Mouse (Mus musculus) kidney, adult 2 months (tissue): ENCODE results near the gene Prss21. TPM values are rescaled to one million over a fixed set of nuclear protein-coding genes. Genes with fewer than 3 reads are reported as not detected.

Source experiments
- DNase-seq: peaks from one replicate; pipeline ENCODE4 v3.0.0; 2021
- H3K27ac ChIP-seq: fragments of 200-500 bp; 2 replicates; pipeline ENCODE4 v1.5.1; 2012; ENCODE audit warnings: low read depth, low read length, control low read depth, inconsistent platforms; ENCODE audit not compliant: insufficient read depth
- H3K27me3 ChIP-seq: fragments of 200-500 bp; replicated peaks from 2 replicates; pipeline ENCODE4 v1.6.1; 2012; ENCODE audit warnings: mild to moderate bottlenecking, moderate library complexity, low read length, inconsistent platforms; ENCODE audit not compliant: control insufficient read depth, insufficient read depth
- H3K36me3 ChIP-seq: fragments of 200-500 bp; 2 replicates; pipeline ENCODE4 v1.6.1; 2012; ENCODE audit warnings: mild to moderate bottlenecking, moderate library complexity, low read length, inconsistent platforms; ENCODE audit not compliant: control insufficient read depth, insufficient read depth
- H3K4me1 ChIP-seq: fragments of 200-500 bp; 2 replicates; pipeline ENCODE4 v1.6.1; 2011; ENCODE audit warnings: low read length; ENCODE audit not compliant: control insufficient read depth, insufficient read depth
- H3K4me3 ChIP-seq: fragments of 200-500 bp; 2 replicates; pipeline ENCODE4 v1.5.1; 2011; ENCODE audit warnings: mild to moderate bottlenecking, low read depth, low read length, control low read depth; ENCODE audit not compliant: insufficient read depth
- CTCF ChIP-seq: fragments of 200-500 bp; conservative IDR thresholded peaks from 2 replicates; pipeline ENCODE4 v1.5.1; 2011; ENCODE audit warnings: low read depth, mild to moderate bottlenecking, control low read depth, low read length, moderate library complexity, mixed read lengths; ENCODE audit not compliant: insufficient read depth, insufficient read length
- POLR2A ChIP-seq: fragments of 200-500 bp; IDR thresholded peaks from one replicate; pipeline ENCODE4 v1.6.1; 2011; ENCODE audit warnings: low read depth, low read length, control low read depth
- WGBS: fragments of 180-500 bp; shearing (Covaris S2); methylation state at CpG from one replicate; pipeline ENCODE4 v1.1.7; 2018; 5-methylcytosine and 5-hydroxymethylcytosine counted together
- polyA plus RNA-seq: library from polyadenylated mRNA; depleted of rRNA; stranded (reverse); fragments of >200 nt; gene quantifications from 2 replicates; pipeline ENCODE4 v1.2.3, GENCODE M21; 2012

Gene Prss21
- polyA plus RNA-seq, 1 experiment, result 0.14 TPM

DNA sequence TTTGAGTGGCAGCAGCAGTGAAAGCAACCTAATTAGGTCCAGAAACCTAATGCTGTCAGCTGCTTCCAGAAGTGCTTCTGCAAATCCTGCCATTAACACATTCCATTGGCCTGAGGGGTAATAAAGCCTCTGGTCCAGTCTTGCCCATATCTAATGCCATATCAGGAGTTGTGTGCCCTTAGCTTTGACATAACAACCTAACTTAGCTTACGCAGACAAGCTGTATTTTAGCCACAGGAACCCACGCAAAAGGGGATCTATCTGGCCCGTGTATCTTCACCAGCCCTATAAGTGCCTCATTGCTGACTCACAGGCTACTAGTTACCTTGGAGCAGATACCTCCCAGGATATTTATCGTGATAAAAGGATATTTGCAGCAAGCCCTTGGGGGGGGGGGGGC, 42.3 kb upstream of the Prss21 start:
- Histone ChIP-seq H3K36me3 (no peaks in the 10 kb centered on the region; the same call in 1 of the 2 replicates), H3K4me1 (peaks cover 3% of the 10 kb centered on the region; the same call in 1 of the 2 replicates), H3K27ac (no peak overlapping the region), H3K27me3 (no peaks in the 10 kb centered on the region), H3K4me3 (no peak overlapping the region)
- WGBS, result 85% methylated on average over 4 of the region's 4 CpGs
- DNase-seq, result no peak
- TF ChIP-seq CTCF, result no peak
- TF ChIP-seq POLR2A, result no peak

DNA sequence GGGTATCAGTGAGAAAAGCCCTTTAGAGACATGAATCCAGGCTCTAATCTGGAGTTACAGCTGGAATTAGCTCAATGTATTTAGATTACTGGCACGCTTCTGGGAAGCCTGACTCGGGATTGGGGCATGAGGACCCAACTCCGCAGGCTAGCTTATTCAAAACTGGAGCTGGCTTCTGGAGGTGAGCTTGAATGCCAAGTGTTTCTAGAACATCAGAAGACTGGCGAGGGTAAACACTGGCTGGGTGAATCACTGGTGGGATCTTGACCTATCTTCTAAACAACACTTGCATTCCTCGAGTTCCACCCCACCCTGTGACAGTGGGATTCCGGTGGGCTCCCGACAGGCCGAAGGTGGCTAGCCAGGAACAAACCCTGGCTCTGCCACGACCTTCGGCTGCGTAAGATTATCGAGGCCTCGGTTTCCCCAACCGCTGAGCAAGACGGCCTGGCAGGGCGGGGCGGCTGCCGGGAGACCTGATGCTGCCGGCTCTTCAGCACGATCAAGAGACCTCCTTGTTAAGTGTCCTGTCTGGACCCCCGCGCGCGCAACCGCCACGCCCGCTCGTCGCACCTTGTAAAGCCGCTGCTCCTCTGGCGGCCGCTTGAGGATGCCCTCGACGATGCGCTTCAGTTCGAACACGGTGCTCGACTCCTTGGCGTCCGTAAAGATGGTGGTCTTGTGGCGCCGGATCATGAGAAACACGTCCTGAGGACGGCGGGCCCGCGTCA, 39.4 kb upstream of the Prss21 start:
- peak overlapping the region; percentile 4; the same call in 1 of the 2 replicates for H3K27ac ChIP-seq
- peak; percentile 25 for DNase-seq
- H3K27me3 ChIP-seq, result no peaks in the 10 kb centered on the region
- peaks cover 3% of the 10 kb centered on the region; the same call in 1 of the 2 replicates for H3K4me1 ChIP-seq
- peak overlapping the region; percentile 71 for H3K4me3 ChIP-seq
- TF ChIP-seq CTCF, result no peak
- no peaks in the 10 kb centered on the region; the same call in 1 of the 2 replicates for H3K36me3 ChIP-seq
- WGBS, result under 1% methylated on average over 47 of the region's 47 CpGs

DNA sequence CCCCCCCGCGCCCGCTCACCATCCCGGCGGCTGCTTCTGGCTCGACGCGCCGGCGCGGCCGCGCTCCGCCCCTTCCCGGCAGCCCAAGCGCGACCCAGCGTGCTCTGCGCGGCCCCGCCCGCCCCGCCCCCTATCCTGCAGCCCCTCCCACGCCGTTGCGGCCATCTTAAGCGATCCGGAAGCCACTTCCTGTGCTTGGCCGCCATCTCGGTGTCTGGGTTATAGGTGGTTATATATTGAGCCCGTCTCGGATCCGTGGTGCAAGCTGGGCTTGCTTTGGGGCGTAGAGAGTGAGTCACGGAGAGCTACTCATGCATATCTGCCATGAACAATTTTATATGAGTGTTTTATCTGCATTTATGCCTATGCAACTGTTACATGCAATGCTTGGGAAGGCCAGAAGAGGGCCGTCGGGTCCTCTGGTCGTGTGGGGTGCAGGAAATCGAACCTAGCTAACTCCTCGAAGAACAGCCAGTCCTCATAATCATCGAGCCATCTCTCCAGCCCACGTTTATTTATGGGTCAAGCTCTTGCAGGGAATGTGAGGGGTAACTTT, 38.7 kb upstream of the Prss21 start, which contains the start of gene Elob:
Gene Elob, minus strand, starts transcription at position 73 of the 556 bp plus-strand sequence.
- under 1% methylated on average over 37 of the region's 42 CpGs for WGBS
- Histone ChIP-seq H3K4me1 (peaks cover 3% of the 10 kb centered on the region; the same call in 1 of the 2 replicates), H3K27me3 (no peaks in the 10 kb centered on the region), H3K4me3 (peak within 1 kb of the TSS; percentile 78), H3K27ac (peak within 1 kb of the TSS; percentile 96), H3K36me3 (no peaks in the 10 kb centered on the region)
- TF ChIP-seq POLR2A (peak; percentile 30), CTCF (peak; percentile 63)
- DNase-seq, result peak; percentile 92

DNA sequence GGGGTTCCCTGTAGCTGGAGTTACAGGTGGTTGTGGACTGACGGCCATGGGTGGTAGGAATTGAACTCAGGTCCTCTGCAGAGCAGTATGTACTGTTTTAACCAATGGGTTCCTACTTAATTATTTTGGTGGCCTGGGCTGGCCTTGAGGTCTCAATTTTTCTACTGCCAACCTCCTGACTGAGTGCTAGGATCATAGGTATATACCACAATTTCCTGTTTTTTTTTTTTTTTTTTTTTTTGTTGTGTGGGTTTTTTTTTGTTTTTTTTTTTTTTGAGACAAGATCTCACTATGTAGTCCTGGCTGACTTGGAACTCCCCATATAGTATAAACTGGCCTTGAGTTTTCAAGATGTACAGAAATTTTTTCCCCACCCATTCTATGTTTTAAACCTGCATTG, 36.7 kb upstream of the Prss21 start:
- no peak overlapping the region for H3K4me3 ChIP-seq
- H3K27ac ChIP-seq, result no peak overlapping the region
- peaks cover 3% of the 10 kb centered on the region; the same call in 1 of the 2 replicates for H3K4me1 ChIP-seq
- H3K36me3 ChIP-seq, result no peaks in the 10 kb centered on the region
- TF ChIP-seq POLR2A (no peak), CTCF (no peak)
- DNase-seq, result no peak
- 100% methylated on average over 1 of the region's 1 CpGs for WGBS
- H3K27me3 ChIP-seq, result no peaks in the 10 kb centered on the region

DNA sequence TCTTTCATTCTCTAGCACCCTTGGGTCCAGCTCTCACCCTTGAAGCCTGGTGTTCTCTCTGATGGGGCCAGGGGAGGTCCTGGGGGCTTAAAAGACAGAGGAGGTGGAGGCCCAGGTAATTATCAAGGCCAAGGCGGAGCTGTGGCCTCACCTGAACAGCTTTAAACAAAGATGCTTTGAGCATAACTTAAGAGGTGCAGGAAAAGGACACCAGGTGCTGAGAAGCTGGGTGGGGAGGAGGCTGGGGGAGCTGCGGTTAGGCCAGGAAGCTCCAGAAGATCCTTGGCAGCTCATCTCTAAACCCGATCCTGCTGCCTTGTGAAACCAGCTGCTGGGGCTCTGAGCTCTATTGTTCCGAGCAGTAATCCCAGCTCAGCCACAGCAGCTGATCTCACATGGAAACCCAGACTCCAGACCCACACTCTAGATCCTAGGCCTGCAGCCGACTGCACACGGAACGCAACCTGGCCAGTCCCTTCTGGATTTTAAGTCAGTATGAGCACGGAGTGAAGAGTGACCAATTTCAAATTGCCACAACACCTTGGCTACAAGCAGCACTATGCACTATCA, 31.8 kb upstream of the Prss21 start, which contains the start of gene Prss33:
Gene Prss33, minus strand, starts transcription at position 51 of the 570 bp plus-strand sequence.
- DNase-seq, result no peak
- WGBS, result 85% methylated on average over 8 of the region's 8 CpGs
- Histone ChIP-seq H3K4me1 (no peaks in the 10 kb centered on the region), H3K4me3 (no peak within 1 kb of the TSS), H3K27me3 (no peaks in the 10 kb centered on the region), H3K27ac (no peak within 1 kb of the TSS), H3K36me3 (no peaks in the 10 kb centered on the region)
- no peak for TF ChIP-seq POLR2A
- no peak for TF ChIP-seq CTCF

DNA sequence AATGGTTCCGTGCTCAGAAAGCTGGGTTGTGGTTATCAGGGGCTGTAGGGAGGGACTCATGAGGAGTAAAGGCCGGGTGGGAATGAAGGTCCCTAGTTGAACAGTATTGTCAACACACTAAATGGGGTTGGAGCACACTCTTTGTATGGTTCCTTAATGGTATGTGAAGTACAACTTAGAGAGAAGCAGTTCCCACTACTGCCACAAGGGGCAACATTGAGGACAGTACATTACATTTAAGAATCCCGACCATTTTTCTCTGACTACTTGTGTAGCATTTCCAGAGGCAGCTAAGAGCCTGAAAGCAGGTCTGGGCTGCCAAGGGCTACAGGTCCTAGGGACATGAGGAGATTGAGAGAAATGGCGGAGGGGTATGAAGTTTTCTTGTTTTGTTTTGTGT, 26.7 kb upstream of the Prss21 start:
- H3K4me3 ChIP-seq, result no peak overlapping the region
- DNase-seq, result peak; percentile 72
- H3K27ac ChIP-seq, result no peak overlapping the region
- no peaks in the 10 kb centered on the region for H3K36me3 ChIP-seq
- H3K4me1 ChIP-seq, result no peaks in the 10 kb centered on the region
- 0 out of 2 replicates have a peak, but pooled peaks cover 2% of the 10 kb centered on the region for H3K27me3 ChIP-seq
- TF ChIP-seq CTCF (peak; percentile 45), POLR2A (no peak)
- WGBS, result 35% methylated on average over 4 of the region's 4 CpGs

DNA sequence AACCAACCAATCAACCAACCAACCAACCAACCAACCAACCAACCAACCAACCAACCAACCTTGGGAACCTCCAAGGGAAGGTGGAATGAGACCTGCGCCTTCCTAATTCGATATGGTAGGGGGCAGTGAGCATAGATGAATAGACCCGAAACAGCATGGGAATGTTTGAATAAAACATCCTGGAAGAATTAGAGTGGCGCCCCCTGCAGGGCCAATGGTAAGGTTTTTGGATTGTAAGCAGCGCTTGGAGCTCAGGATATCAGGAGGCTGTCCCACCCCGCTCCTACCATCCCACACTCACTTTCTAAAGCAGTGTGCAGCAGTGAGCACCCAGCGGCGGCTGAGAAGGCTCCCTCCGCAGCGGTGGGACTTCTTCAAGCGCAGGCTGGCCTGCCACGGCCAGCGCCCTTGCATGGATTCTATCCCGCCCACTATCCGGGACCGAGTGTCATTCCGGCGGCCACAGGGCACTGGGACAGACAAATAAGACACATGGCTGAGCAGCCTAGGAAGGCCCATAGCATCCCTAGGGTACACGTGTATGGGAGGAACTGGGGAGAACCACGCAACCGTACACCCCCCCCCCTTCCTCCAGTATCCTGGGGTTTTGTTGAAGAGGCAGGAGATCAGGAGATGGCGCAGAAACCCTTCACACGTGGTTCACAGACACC, 24.6 kb upstream of the Prss21 start:
- no peak overlapping the region for H3K4me3 ChIP-seq
- 0 out of 2 replicates have a peak, but pooled peaks cover 2% of the 10 kb centered on the region for H3K27me3 ChIP-seq

More for the DNA sequence above, 24.6 kb upstream of the Prss21 start:
- Histone ChIP-seq H3K36me3 (no peaks in the 10 kb centered on the region), H3K4me1 (no peaks in the 10 kb centered on the region), H3K27ac (no peak overlapping the region)
- 56% methylated on average over 23 of the region's 23 CpGs for WGBS
- DNase-seq, result no peak
- TF ChIP-seq POLR2A, result no peak
- TF ChIP-seq CTCF, result 0 out of 2 replicates have a peak, but pooled peaks have one; percentile 14
